In genomic region chr9:107586974-107587832, GRCm38 (mm10) we compare ENCODE assay signal across 8 mouse cellular contexts. TPM values are rescaled to one million over a fixed set of nuclear protein-coding genes. Genes with fewer than 3 reads are reported as not detected.
DNase-seq lines count a peak whose midpoint lies in the region; ATAC-seq and TF ChIP-seq lines count a peak whose summit lies in the region.

Ifrd2 (plus strand) TSS chr9:107587642.

- peak; percentile 95 to 97 for DNase-seq in CD8-positive naive resting alpha-beta T cell, adult 2 months (ENCODE audit: low read depth in 2 of 2, low spot score in 2 of 2)
- peak; percentile 94 for DNase-seq in c-Kit-positive CD71-negative TER-119-negative erythroid progenitor cells, embryonic 14.5 days (ENCODE audit: low read depth)
- peak; percentile 95 for DNase-seq in forebrain, embryonic 10.5 days (ENCODE audit: extremely low spot score, low spot score)
- peak; percentile 98 to 99 for DNase-seq in kidney, postnatal 25 days
- DNase-seq in liver, embryonic 14.5 days (ENCODE audit: low read depth in 3 of 3, low spot score in 3 of 3): peak; percentile 99 to 100 (median 100)
- peak; percentile 95 for DNase-seq in neural tube, embryonic 11.5 days (ENCODE audit: low spot score)
- peak; percentile 98 for DNase-seq in stomach, postnatal 0 days (ENCODE audit: low spot score)

- WGBS in forebrain, embryonic 10.5 days: 14% methylated on average over 46 of the region's 46 CpGs
- 11% methylated on average over 46 of the region's 46 CpGs for WGBS in heart, embryonic 15.5 days
- WGBS in liver, embryonic 14.5 days (ENCODE audit: insufficient replicate concordance): 6% methylated on average over 46 of the region's 46 CpGs
- WGBS in neural tube, embryonic 11.5 days: 13% methylated on average over 46 of the region's 46 CpGs
- WGBS in stomach, postnatal 0 days: 11% methylated on average over 46 of the region's 46 CpGs

- H3K27me3 ChIP-seq in forebrain, embryonic 10.5 days (ENCODE audit: poor library complexity, severe bottlenecking): no peaks in the 10 kb centered on the region
- H3K27me3 ChIP-seq in heart, embryonic 15.5 days: no peaks in the 10 kb centered on the region
- H3K27me3 ChIP-seq in liver, embryonic 14.5 days (ENCODE audit: control insufficient read depth, insufficient read depth, low read length): no peaks in the 10 kb centered on the region
- H3K27me3 ChIP-seq in neural tube, embryonic 11.5 days (ENCODE audit: control insufficient read depth, insufficient read depth, low read length): no peaks in the 10 kb centered on the region
- H3K27me3 ChIP-seq in stomach, postnatal 0 days (ENCODE audit: control insufficient read depth, insufficient read depth, low read length): no peaks in the 10 kb centered on the region

- peak within 1 kb of the TSS; percentile 90 for H3K27ac ChIP-seq in forebrain, embryonic 10.5 days
- peak within 1 kb of the TSS; percentile 56 for H3K27ac ChIP-seq in heart, embryonic 15.5 days
- H3K27ac ChIP-seq in liver, embryonic 14.5 days: peak within 1 kb of the TSS; percentile 99
- peak within 1 kb of the TSS; percentile 53; the same call in 1 of the 2 replicates for H3K27ac ChIP-seq in neural tube, embryonic 11.5 days (ENCODE audit: low read depth, low read length)
- H3K27ac ChIP-seq in stomach, postnatal 0 days (replicated peaks): peak within 1 kb of the TSS; percentile 50; the same call in 1 of the 2 replicates

- H3K36me3 ChIP-seq in forebrain, embryonic 10.5 days (replicated peaks): peaks cover 45% of the 10 kb centered on the region
- H3K36me3 ChIP-seq in heart, embryonic 15.5 days: peaks cover 27% of the 10 kb centered on the region
- H3K36me3 ChIP-seq in liver, embryonic 14.5 days (replicated peaks; ENCODE audit: control insufficient read depth, insufficient read depth, low read depth): peaks cover 36% of the 10 kb centered on the region
- H3K36me3 ChIP-seq in neural tube, embryonic 11.5 days (ENCODE audit: control insufficient read depth, insufficient read depth, low read length): peaks cover 8% of the 10 kb centered on the region
- peaks cover 19% of the 10 kb centered on the region; the same call in 1 of the 2 replicates for H3K36me3 ChIP-seq in stomach, postnatal 0 days (ENCODE audit: control insufficient read depth, insufficient read depth, low read length)

- peak within 1 kb of the TSS; percentile 79 for H3K4me2 ChIP-seq in heart, embryonic 15.5 days
- H3K4me2 ChIP-seq in liver, embryonic 14.5 days (ENCODE audit: low read depth): peak within 1 kb of the TSS; percentile 97
- peak within 1 kb of the TSS; percentile 89 for H3K4me2 ChIP-seq in neural tube, embryonic 11.5 days (ENCODE audit: low read depth)
- peak within 1 kb of the TSS; percentile 74 for H3K4me2 ChIP-seq in stomach, postnatal 0 days (replicated peaks; ENCODE audit: low read depth)

- H3K4me3 ChIP-seq in forebrain, embryonic 10.5 days: peak within 1 kb of the TSS; percentile 82
- peak within 1 kb of the TSS; percentile 64 for H3K4me3 ChIP-seq in heart, embryonic 15.5 days
- H3K4me3 ChIP-seq in liver, embryonic 14.5 days (ENCODE audit: insufficient read depth in 1 of 2, low read depth in 2 of 2, low read length in 2 of 2): peak within 1 kb of the TSS; percentile 83 to 98
- H3K4me3 ChIP-seq in neural tube, embryonic 11.5 days (ENCODE audit: low read depth, low read length): peak within 1 kb of the TSS; percentile 78
- H3K4me3 ChIP-seq in stomach, postnatal 0 days (ENCODE audit: low read depth, low read length): peak within 1 kb of the TSS; percentile 56

- no peaks in the 10 kb centered on the region for H3K9me3 ChIP-seq in forebrain, embryonic 10.5 days
- H3K9me3 ChIP-seq in heart, embryonic 15.5 days (replicated peaks): no peaks in the 10 kb centered on the region
- no peaks in the 10 kb centered on the region for H3K9me3 ChIP-seq in liver, embryonic 14.5 days (ENCODE audit: control insufficient read depth, low read length)
- no peaks in the 10 kb centered on the region for H3K9me3 ChIP-seq in neural tube, embryonic 11.5 days (ENCODE audit: control insufficient read depth, low read length)
- H3K9me3 ChIP-seq in stomach, postnatal 0 days (ENCODE audit: control insufficient read depth, low read length): no peaks in the 10 kb centered on the region

- peak; percentile 95 for TF ChIP-seq EP300 in liver, embryonic 14.5 days (IDR thresholded peaks at IDR 0.05; ENCODE audit: low read depth)
- no peak for TF ChIP-seq EP300 in stomach, postnatal 0 days (optimal IDR thresholded peaks at IDR 0.05)

- H3K9ac ChIP-seq in heart, embryonic 15.5 days: peak within 1 kb of the TSS; percentile 62
- H3K9ac ChIP-seq in liver, embryonic 14.5 days (replicated peaks): peak within 1 kb of the TSS; percentile 91
- peak within 1 kb of the TSS; percentile 57 for H3K9ac ChIP-seq in neural tube, embryonic 11.5 days (ENCODE audit: low read length)
- peak within 1 kb of the TSS; percentile 63 for H3K9ac ChIP-seq in stomach, postnatal 0 days (ENCODE audit: low read length)

- no peak for TF ChIP-seq CTCF in liver, embryonic 14.5 days (IDR thresholded peaks at IDR 0.05; ENCODE audit: low read depth)
- no peak; the same call in 1 of the 2 replicates for TF ChIP-seq CTCF in stomach, postnatal 0 days (IDR thresholded peaks at IDR 0.05; ENCODE audit: low read depth)

- ATAC-seq in heart, embryonic 15.5 days (replicated peaks; ENCODE audit: insufficient number of reproducible peaks, insufficient read depth, low FRiP score, low read depth): peak; percentile 96
- ATAC-seq in liver, embryonic 14.5 days (ENCODE audit: insufficient read depth): peak; percentile 90
- ATAC-seq in neural tube, embryonic 11.5 days (ENCODE audit: insufficient read depth, low FRiP score, low TSS enrichment): peak; percentile 96
- ATAC-seq in stomach, postnatal 0 days (ENCODE audit: low FRiP score, low TSS enrichment): peak; percentile 94

- H3K4me1 ChIP-seq in forebrain, embryonic 10.5 days: peaks cover 36% of the 10 kb centered on the region
- peaks cover 44% of the 10 kb centered on the region for H3K4me1 ChIP-seq in heart, embryonic 15.5 days (replicated peaks)
- peaks cover 27 to 33% of the 10 kb centered on the region in 2 experiments for H3K4me1 ChIP-seq in liver, embryonic 14.5 days (replicated peaks; ENCODE audit: control insufficient read depth in 2 of 2, insufficient read depth in 2 of 2, low read length in 1 of 2)
- peaks cover 6% of the 10 kb centered on the region for H3K4me1 ChIP-seq in neural tube, embryonic 11.5 days (ENCODE audit: control insufficient read depth, insufficient read depth, low read length)
- peaks cover 4% of the 10 kb centered on the region for H3K4me1 ChIP-seq in stomach, postnatal 0 days (replicated peaks; ENCODE audit: control insufficient read depth, insufficient read depth)

RNA-seq across cellular contexts. Expression of gene Ifrd2, which starts in this region (rescaled TPM):
- polyA plus RNA-seq in forebrain, embryonic 10.5 days (2016; fragmentation: Nextera tagmentation; extraction: Ambion mirVana): 58.6 and 66.8 TPM in 2 replicates
- 31.7 and 45.7 TPM in 2 replicates for polyA plus RNA-seq in heart, embryonic 15.5 days (2015; fragmentation: Nextera tagmentation; extraction: Ambion mirVana)
- 113 and 135 TPM in 2 replicates for polyA plus RNA-seq in liver, embryonic 14.5 days (2012; rRNA removed)
- 149 and 173 TPM in 2 replicates for polyA plus RNA-seq in liver, embryonic 14.5 days (2014; fragmentation: Nextera tagmentation; extraction: Ambion mirVana)
- 35.2 and 39.0 TPM in 2 replicates for polyA plus RNA-seq in neural tube, embryonic 11.5 days (2014; fragmentation: Nextera tagmentation; extraction: Ambion mirVana)
- 35.5 and 42.7 TPM in 2 replicates for polyA plus RNA-seq in stomach, postnatal 0 days (2015; fragmentation: Nextera tagmentation; extraction: Ambion mirVana)

Comparison
In these comparisons a context has a peak if more than half of its experiments do, and no peak if none do; other contexts are left out.
1. Peak in every context shown above with its lines: DNase-seq, ATAC-seq, H3K4me3 ChIP-seq and H3K27ac ChIP-seq.